Mouse (Mus musculus) small intestine, adult 2 months (tissue): ENCODE results near the gene Ctns.

ENCODE experiments used
- CTCF ChIP-seq: fragments of 200-500 bp; IDR thresholded peaks from 2 replicates; pipeline ENCODE4 v1.5.1; 2012; ENCODE audit warnings: low read depth, mild to moderate bottlenecking, control low read depth, inconsistent platforms, low read length, moderate library complexity, mixed read lengths; ENCODE audit not compliant: insufficient replicate concordance, insufficient read length; ENCODE audit errors: extremely low read depth
- POLR2A ChIP-seq: fragments of 200-500 bp; IDR thresholded peaks from 2 replicates; pipeline ENCODE4 v1.6.1; 2012; ENCODE audit warnings: low read depth, mild to moderate bottlenecking, control low read depth, inconsistent platforms, low read length, moderate library complexity

DNA sequence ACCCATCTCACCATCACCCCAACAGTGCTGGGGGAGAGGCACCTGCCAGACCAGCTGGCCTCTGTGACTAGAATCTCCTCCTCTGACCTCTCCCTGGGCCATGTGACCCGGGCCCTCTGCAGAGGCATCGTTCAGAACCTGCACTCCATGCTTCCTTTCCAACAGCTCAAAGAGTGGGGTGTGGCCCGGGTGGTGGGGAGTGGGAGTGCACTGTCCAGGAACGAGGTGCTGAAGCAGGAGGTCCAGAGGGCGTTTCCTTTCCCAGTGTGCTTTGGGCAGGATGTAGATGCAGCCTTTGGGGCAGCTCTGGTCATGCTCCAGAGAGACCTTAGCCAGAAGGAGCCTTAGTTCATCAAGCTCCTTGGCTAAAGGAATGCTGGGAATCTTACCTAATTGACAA, 24.0 kb upstream of the Ctns start:
- no peak for TF ChIP-seq CTCF
- no peak for TF ChIP-seq POLR2A
